Mouse (Mus musculus) heart, postnatal 36 days (tissue): ENCODE measurements around the gene Btbd35f15. TPM values are rescaled to one million over a fixed set of nuclear protein-coding genes. Genes with fewer than 3 reads are reported as not detected.
"Not testable (repeated sequence)": the region's sequence is repeated elsewhere in the genome, so short reads cannot be mapped to it uniquely, and the experiment has no call there.

Experiments
- DNase-seq, 2 experiments: peaks; one replicate each; pipeline ENCODE4 v3.0.0; 2021 to 2022
- intact Hi-C: fragments of 180-260 bp; cut with DNase I; formaldehyde crosslinking; loops from one replicate; pipeline ENCODE4 v1.15.1; 2025
- total RNA-seq, 2 experiments: library from RNA; stranded (reverse); gene quantifications; 2 replicates each; pipeline ENCODE4 v1.2.3; 2021

The Btbd35f15 gene
- not detected for total RNA-seq

GRCm38 (mm10) chrX:33577214-33577613 is at the start of gene Btbd35f15:
Gene Btbd35f15 (minus strand): TSS chrX:33577314.
- DNase-seq, intact Hi-C loops: not testable (repeated sequence)

Other genes starting within 250 kb of the Btbd35f15 start
- not detected for gene Btbd35f13, start 79.9 kb upstream of the Btbd35f15 start, total RNA-seq
- not detected for gene Btbd35f14, start 125.0 kb upstream of the Btbd35f15 start, total RNA-seq